Mouse (Mus musculus) hindbrain, postnatal 0 days (tissue): ENCODE results near the gene Grb14. TPM values are rescaled to one million over a fixed set of nuclear protein-coding genes. Genes with fewer than 3 reads are reported as not detected.
A peak's percentile ranks its signal among the peaks of the same experiment; 100 is the strongest.

ENCODE experiments used
- ATAC-seq: fragments of 200-750 bp; cut with Nextera tagmentation; 2 replicates; pipeline ENCODE4 v1.8.0; 2017; ENCODE audit warnings: mild to moderate bottlenecking, moderate TSS enrichment, moderate library complexity
- DNase-seq: peaks from one replicate; pipeline ENCODE4 v3.0.0-alpha.2; 2015; ENCODE audit warnings: low spot score
- H3K27ac ChIP-seq: fragments of 300-500 bp; sonication (generic); 2 replicates; pipeline ENCODE4 v1.5.1; 2014; ENCODE audit warnings: mild to moderate bottlenecking
- H3K27me3 ChIP-seq: fragments of 300-500 bp; sonication (generic); 2 replicates; pipeline ENCODE4 v1.6.1; 2014; ENCODE audit warnings: low read length, mixed read lengths; ENCODE audit not compliant: insufficient read depth
- H3K36me3 ChIP-seq: fragments of 300-500 bp; sonication (generic); 2 replicates; pipeline ENCODE4 v1.6.1; 2014; ENCODE audit warnings: low read length, mixed read lengths; ENCODE audit not compliant: insufficient read depth
- H3K4me1 ChIP-seq: fragments of 300-500 bp; sonication (generic); 2 replicates; pipeline ENCODE4 v1.6.1; 2014; ENCODE audit warnings: antibody characterized with exemption, low read length, mixed read lengths; ENCODE audit not compliant: insufficient read depth
- H3K4me2 ChIP-seq: fragments of 300-500 bp; sonication (generic); 2 replicates; pipeline ENCODE4 v1.6.1; 2014; ENCODE audit warnings: low read depth, mild to moderate bottlenecking, low read length, moderate library complexity, mixed read lengths
- H3K4me3 ChIP-seq: fragments of 300-500 bp; sonication (generic); 2 replicates; pipeline ENCODE4 v1.5.1; 2014; ENCODE audit warnings: low read length
- H3K9ac ChIP-seq: fragments of 300-500 bp; sonication (generic); replicated peaks from 2 replicates; pipeline ENCODE4 v1.6.1; 2014; ENCODE audit warnings: mild to moderate bottlenecking, low read length, moderate library complexity, mixed read lengths
- H3K9me3 ChIP-seq: fragments of 300-500 bp; sonication (generic); 2 replicates; pipeline ENCODE4 v1.6.1; 2016; ENCODE audit warnings: low read length, mixed read lengths
- CTCF ChIP-seq: IDR thresholded peaks from 2 replicates; pipeline ENCODE4 v1.5.1; 2016; ENCODE audit warnings: antibody characterized with exemption, control low read depth, low read depth
- WGBS: fragments of 180-500 bp; shearing (Covaris S2); extraction: QIAGEN DNeasy Blood & Tissue Kit; methylation state at CpG from one replicate; pipeline ENCODE4 v1.1.7; 2014; 5-methylcytosine and 5-hydroxymethylcytosine counted together
- polyA plus RNA-seq: library from polyadenylated mRNA; unstranded; fragments of >200 nt; fragmentation: Nextera tagmentation; extraction: Ambion mirVana; gene quantifications from 2 replicates; pipeline ENCODE4 v1.2.1, GENCODE M21; 2015
- total RNA-seq: library from RNA; depleted of rRNA; stranded (reverse); fragments of >200 nt; gene quantifications from 2 replicates; pipeline ENCODE4 v1.2.3, GENCODE M21; 2014

The Grb14 gene
- total and polyA plus RNA-seq, 2 experiments from 2014 or later: 18.5 to 30.0 TPM

- peak; percentile 74 for TF ChIP-seq CTCF
- no peaks in the 10 kb centered on the region for H3K36me3 ChIP-seq
- ATAC-seq (peak; percentile 90), DNase-seq (peak; percentile 83)
- no peak overlapping the region for H3K27ac ChIP-seq
- no peaks in the 10 kb centered on the region for H3K27me3 ChIP-seq
- H3K9me3 ChIP-seq: no peaks in the 10 kb centered on the region
- H3K9ac ChIP-seq: no peak overlapping the region
- no peak overlapping the region for H3K4me3 ChIP-seq
- H3K4me2 ChIP-seq: no peak overlapping the region
- WGBS: 26% methylated on average over 5 of the region's 5 CpGs
- no peaks in the 10 kb centered on the region for H3K4me1 ChIP-seq
Observed at GRCm38 (mm10) chr2:64965227-64965864, 59.4 kb downstream of the Grb14 start.

- H3K27me3 ChIP-seq: no peaks in the 10 kb centered on the region
- no peaks in the 10 kb centered on the region for H3K36me3 ChIP-seq
- DNase-seq: no peak
- WGBS: 56% methylated on average over 4 of the region's 4 CpGs
- no peak for ATAC-seq
- no peak overlapping the region for H3K27ac ChIP-seq
- H3K9me3 ChIP-seq: no peaks in the 10 kb centered on the region
- H3K4me2 ChIP-seq: no peak overlapping the region
- no peak for TF ChIP-seq CTCF
- no peak overlapping the region for H3K4me3 ChIP-seq
- H3K9ac ChIP-seq: no peak overlapping the region
- H3K4me1 ChIP-seq: no peaks in the 10 kb centered on the region
Observed at GRCm38 (mm10) chr2:64962196-64962595, 62.6 kb downstream of the Grb14 start.

GRCm38 (mm10) chr2:64961381-64961780 is 63.4 kb downstream of the Grb14 start:
- WGBS: 73% methylated on average over 3 of the region's 3 CpGs
- Histone ChIP-seq H3K36me3 (no peaks in the 10 kb centered on the region), H3K27me3 (no peaks in the 10 kb centered on the region), H3K4me2 (no peak overlapping the region), H3K4me3 (no peak overlapping the region), H3K27ac (no peak overlapping the region), H3K9me3 (no peaks in the 10 kb centered on the region), H3K4me1 (no peaks in the 10 kb centered on the region), H3K9ac (no peak overlapping the region)
- no peak for TF ChIP-seq CTCF
- DNase-seq: no peak
- no peak for ATAC-seq

- no peak overlapping the region for H3K4me2 ChIP-seq
- ATAC-seq: no peak
- no peaks in the 10 kb centered on the region for H3K4me1 ChIP-seq
- no peaks in the 10 kb centered on the region for H3K9me3 ChIP-seq
- DNase-seq: no peak
- H3K4me3 ChIP-seq: no peak overlapping the region
- WGBS: 76% methylated on average over 4 of the region's 4 CpGs
- no peaks in the 10 kb centered on the region for H3K36me3 ChIP-seq
- no peak overlapping the region for H3K9ac ChIP-seq
- H3K27me3 ChIP-seq: no peaks in the 10 kb centered on the region
- TF ChIP-seq CTCF: no peak
- H3K27ac ChIP-seq: no peak overlapping the region
Observed at GRCm38 (mm10) chr2:64959657-64960056, 65.1 kb downstream of the Grb14 start.

GRCm38 (mm10) chr2:64955441-64955840 is 69.3 kb downstream of the Grb14 start:
- Histone ChIP-seq H3K9me3 (no peaks in the 10 kb centered on the region), H3K9ac (no peak overlapping the region), H3K36me3 (no peaks in the 10 kb centered on the region), H3K27ac (no peak overlapping the region), H3K4me3 (no peak overlapping the region), H3K4me1 (no peaks in the 10 kb centered on the region), H3K4me2 (no peak overlapping the region), H3K27me3 (no peaks in the 10 kb centered on the region)
- no peak for TF ChIP-seq CTCF
- ATAC-seq (no peak), DNase-seq (no peak)
- WGBS: 70% methylated on average over 1 of the region's 1 CpGs

- Histone ChIP-seq H3K4me3 (no peak overlapping the region), H3K27me3 (no peaks in the 10 kb centered on the region), H3K4me1 (no peaks in the 10 kb centered on the region), H3K4me2 (no peak overlapping the region), H3K27ac (no peak overlapping the region), H3K9me3 (no peaks in the 10 kb centered on the region), H3K9ac (no peak overlapping the region), H3K36me3 (no peaks in the 10 kb centered on the region)
- TF ChIP-seq CTCF: no peak
- WGBS: 55% methylated on average over 2 of the region's 2 CpGs
- no peak for DNase-seq
- peak; percentile 24; the same call in 1 of the 2 replicates for ATAC-seq
Observed at GRCm38 (mm10) chr2:64949210-64949609, 75.6 kb downstream of the Grb14 start.

GRCm38 (mm10) chr2:64948418-64949169 is 76.2 kb downstream of the Grb14 start:
- H3K4me2 ChIP-seq: no peak overlapping the region
- peak; percentile 90 for ATAC-seq
- WGBS: 75% methylated on average over 12 of the region's 12 CpGs
- no peaks in the 10 kb centered on the region for H3K4me1 ChIP-seq
- H3K36me3 ChIP-seq: no peaks in the 10 kb centered on the region
- peak; percentile 79 for DNase-seq
- no peaks in the 10 kb centered on the region for H3K27me3 ChIP-seq
- peak; percentile 84 for TF ChIP-seq CTCF
- H3K9ac ChIP-seq: no peak overlapping the region
- H3K9me3 ChIP-seq: no peaks in the 10 kb centered on the region
- no peak overlapping the region for H3K27ac ChIP-seq
- H3K4me3 ChIP-seq: no peak overlapping the region
